Mouse (Mus musculus) layer of hippocampus, adult 9-10 months (tissue): ENCODE results near the gene Mvb12b.

ENCODE experiments used
- DNase-seq: peaks from one replicate; pipeline ENCODE4 v3.0.0; 2022; ENCODE audit warnings: low spot score

Gene Mvb12b

GRCm38 (mm10) chr2:33784721-33785120 lies 103.0 kb downstream of the Mvb12b start:
- no peak for DNase-seq

- DNase-seq: no peak
Observed at GRCm38 (mm10) chr2:33783419-33783818, 104.3 kb downstream of the Mvb12b start.

- DNase-seq: no peak
Observed at GRCm38 (mm10) chr2:33781655-33782400, 105.9 kb downstream of the Mvb12b start.

- DNase-seq: no peak
Observed at GRCm38 (mm10) chr2:33778466-33778865, 109.3 kb downstream of the Mvb12b start.

GRCm38 (mm10) chr2:33777051-33777450 lies 110.7 kb downstream of the Mvb12b start:
- no peak for DNase-seq

- no peak for DNase-seq
Observed at GRCm38 (mm10) chr2:33774884-33775283, 112.9 kb downstream of the Mvb12b start.

- DNase-seq: no peak
Observed at GRCm38 (mm10) chr2:33774106-33774505, 113.6 kb downstream of the Mvb12b start.

- DNase-seq: no peak
Observed at GRCm38 (mm10) chr2:33772439-33772838, 115.3 kb downstream of the Mvb12b start.

GRCm38 (mm10) chr2:33771388-33771787 lies 116.4 kb downstream of the Mvb12b start:
- no peak for DNase-seq

GRCm38 (mm10) chr2:33770526-33771130 lies 117.1 kb downstream of the Mvb12b start:
- DNase-seq: no peak

- DNase-seq: no peak
Observed at GRCm38 (mm10) chr2:33764476-33764875, 123.3 kb downstream of the Mvb12b start.

- no peak for DNase-seq
Observed at GRCm38 (mm10) chr2:33762210-33762609, 125.5 kb downstream of the Mvb12b start.

GRCm38 (mm10) chr2:33760571-33760991 lies 127.2 kb downstream of the Mvb12b start:
- DNase-seq: no peak

- DNase-seq: no peak
Observed at GRCm38 (mm10) chr2:33759447-33759846, 128.3 kb downstream of the Mvb12b start.

- DNase-seq: peak; percentile 43
Observed at GRCm38 (mm10) chr2:33755633-33756020, 132.1 kb downstream of the Mvb12b start.

- no peak for DNase-seq
Observed at GRCm38 (mm10) chr2:33754980-33755632, 132.6 kb downstream of the Mvb12b start.

GRCm38 (mm10) chr2:33754317-33754633 lies 133.5 kb downstream of the Mvb12b start:
- DNase-seq: no peak

- no peak for DNase-seq
Observed at GRCm38 (mm10) chr2:33753630-33754316, 134.0 kb downstream of the Mvb12b start.

- no peak for DNase-seq
Observed at GRCm38 (mm10) chr2:33750611-33751010, 137.1 kb downstream of the Mvb12b start.

- peak; percentile 92 for DNase-seq
Observed at GRCm38 (mm10) chr2:33746471-33746870, 141.3 kb downstream of the Mvb12b start.

- DNase-seq: no peak
Observed at GRCm38 (mm10) chr2:33745724-33746123, 142.0 kb downstream of the Mvb12b start.

GRCm38 (mm10) chr2:33737128-33737527 lies 150.6 kb downstream of the Mvb12b start:
- no peak for DNase-seq

GRCm38 (mm10) chr2:33736722-33737121 lies 151.0 kb downstream of the Mvb12b start:
- peak; percentile 68 for DNase-seq
